Mouse (Mus musculus) heart, embryonic 11.5 days (tissue): ENCODE measurements around the gene Nme9. TPM values are rescaled to one million over a fixed set of nuclear protein-coding genes. Genes with fewer than 3 reads are reported as not detected.

Experiments
- ATAC-seq: fragments of 200-750 bp; cut with Nextera tagmentation; replicated peaks from 2 replicates; pipeline ENCODE4 v1.8.0; 2017; ENCODE audit warnings: moderate library complexity; ENCODE audit not compliant: insufficient number of reproducible peaks, low FRiP score, low TSS enrichment
- H3K27ac ChIP-seq: fragments of 300-500 bp; sonication (generic); 2 replicates; pipeline ENCODE4 v1.5.1; 2014; ENCODE audit warnings: mild to moderate bottlenecking, low read depth, low read length
- H3K27me3 ChIP-seq: fragments of 300-500 bp; sonication (generic); 2 replicates; pipeline ENCODE4 v1.6.1; 2014; ENCODE audit warnings: mild to moderate bottlenecking, low read length, mixed read lengths; ENCODE audit not compliant: control insufficient read depth, insufficient read depth
- H3K36me3 ChIP-seq: fragments of 300-500 bp; sonication (generic); 2 replicates; pipeline ENCODE4 v1.6.1; 2014; ENCODE audit warnings: mild to moderate bottlenecking, low read length, moderate library complexity, mixed read lengths; ENCODE audit not compliant: control insufficient read depth, insufficient read depth
- H3K4me1 ChIP-seq: fragments of 300-500 bp; sonication (generic); 2 replicates; pipeline ENCODE4 v1.6.1; 2014; ENCODE audit warnings: low read length; ENCODE audit not compliant: control insufficient read depth, insufficient read depth
- H3K4me2 ChIP-seq: fragments of 300-500 bp; sonication (generic); 2 replicates; pipeline ENCODE4 v1.6.1; 2014; ENCODE audit warnings: mild to moderate bottlenecking, moderate library complexity
- H3K4me3 ChIP-seq: fragments of 300-500 bp; sonication (generic); 2 replicates; pipeline ENCODE4 v1.5.1; 2014; ENCODE audit warnings: low read depth, low read length
- H3K9ac ChIP-seq: fragments of 300-500 bp; sonication (generic); 2 replicates; pipeline ENCODE4 v1.6.1; 2014; ENCODE audit warnings: mild to moderate bottlenecking, low read depth, low read length, moderate library complexity
- H3K9me3 ChIP-seq: fragments of 300-500 bp; sonication (generic); replicated peaks from 2 replicates; pipeline ENCODE4 v1.6.1; 2016; ENCODE audit warnings: low read length; ENCODE audit not compliant: control insufficient read depth
- WGBS: fragments of 180-500 bp; shearing (Covaris S2); extraction: QIAGEN DNeasy Blood & Tissue Kit; methylation state at CpG from one replicate; pipeline ENCODE4 v1.1.7; 2014; ENCODE audit not compliant: insufficient replicate concordance; 5-methylcytosine and 5-hydroxymethylcytosine counted together
- polyA plus RNA-seq: library from polyadenylated mRNA; unstranded; fragments of >200 nt; fragmentation: Nextera tagmentation; extraction: Ambion mirVana; gene quantifications from 2 replicates; pipeline ENCODE4 v1.2.1, GENCODE M21; 2014

The Nme9 gene
- polyA plus RNA-seq, 1 experiment from 2014 or later = 0.19 TPM

DNA sequence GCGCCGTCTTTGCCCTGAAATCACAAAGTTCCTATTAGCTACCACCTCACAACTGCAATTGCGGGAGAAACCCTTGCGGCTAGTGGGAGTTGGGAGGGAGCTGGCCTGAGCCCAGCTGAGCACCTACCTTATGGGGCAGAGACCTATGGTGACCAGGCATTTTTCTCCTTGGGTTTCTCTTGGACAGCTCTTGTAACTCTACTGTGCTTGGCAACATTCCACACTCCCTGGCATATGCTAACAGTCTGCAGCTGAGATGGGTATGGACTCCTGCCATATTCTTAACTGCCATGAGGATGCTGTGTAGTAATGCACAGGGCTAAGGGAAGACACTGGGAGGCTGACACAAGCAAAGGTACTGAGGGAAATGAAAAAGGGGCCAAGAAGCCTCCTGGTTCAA lies 29.5 kb downstream of the Nme9 start:
- 86% methylated on average over 4 of the region's 4 CpGs for WGBS
- H3K9ac ChIP-seq = no peak overlapping the region
- 0 out of 2 replicates have a peak, but pooled peaks cover 4% of the 10 kb centered on the region for H3K4me1 ChIP-seq
- no peak overlapping the region for H3K4me2 ChIP-seq
- H3K4me3 ChIP-seq = no peak overlapping the region
- H3K9me3 ChIP-seq = no peaks in the 10 kb centered on the region
- no peak for ATAC-seq
- peaks cover 3% of the 10 kb centered on the region; the same call in 1 of the 2 replicates for H3K36me3 ChIP-seq
- H3K27me3 ChIP-seq = no peaks in the 10 kb centered on the region
- no peak overlapping the region for H3K27ac ChIP-seq

GRCm38 (mm10) chr9:99483191-99483590 lies 31.9 kb downstream of the Nme9 start:
- H3K36me3 ChIP-seq = peaks cover 6% of the 10 kb centered on the region
- H3K9me3 ChIP-seq = no peaks in the 10 kb centered on the region
- H3K4me2 ChIP-seq = no peak overlapping the region
- no peak for ATAC-seq
- H3K4me1 ChIP-seq = 0 out of 2 replicates have a peak, but pooled peaks cover 4% of the 10 kb centered on the region
- 77% methylated on average over 4 of the region's 4 CpGs for WGBS
- H3K4me3 ChIP-seq = no peak overlapping the region
- no peak overlapping the region for H3K27ac ChIP-seq
- no peak overlapping the region for H3K9ac ChIP-seq
- no peaks in the 10 kb centered on the region for H3K27me3 ChIP-seq

GRCm38 (mm10) chr9:99484632-99485031 lies 33.4 kb downstream of the Nme9 start:
- peaks cover 9% of the 10 kb centered on the region for H3K36me3 ChIP-seq
- H3K9ac ChIP-seq = no peak overlapping the region
- H3K4me2 ChIP-seq = no peak overlapping the region
- no peak overlapping the region for H3K4me3 ChIP-seq
- H3K9me3 ChIP-seq = no peaks in the 10 kb centered on the region
- H3K4me1 ChIP-seq = no peaks in the 10 kb centered on the region
- ATAC-seq = no peak
- H3K27ac ChIP-seq = no peak overlapping the region
- no peaks in the 10 kb centered on the region for H3K27me3 ChIP-seq

- no peak for ATAC-seq
- H3K36me3 ChIP-seq = peaks cover 9% of the 10 kb centered on the region
These were observed 33.9 kb downstream of the Nme9 start for GRCm38 (mm10) chr9:99485144-99485543.

DNA sequence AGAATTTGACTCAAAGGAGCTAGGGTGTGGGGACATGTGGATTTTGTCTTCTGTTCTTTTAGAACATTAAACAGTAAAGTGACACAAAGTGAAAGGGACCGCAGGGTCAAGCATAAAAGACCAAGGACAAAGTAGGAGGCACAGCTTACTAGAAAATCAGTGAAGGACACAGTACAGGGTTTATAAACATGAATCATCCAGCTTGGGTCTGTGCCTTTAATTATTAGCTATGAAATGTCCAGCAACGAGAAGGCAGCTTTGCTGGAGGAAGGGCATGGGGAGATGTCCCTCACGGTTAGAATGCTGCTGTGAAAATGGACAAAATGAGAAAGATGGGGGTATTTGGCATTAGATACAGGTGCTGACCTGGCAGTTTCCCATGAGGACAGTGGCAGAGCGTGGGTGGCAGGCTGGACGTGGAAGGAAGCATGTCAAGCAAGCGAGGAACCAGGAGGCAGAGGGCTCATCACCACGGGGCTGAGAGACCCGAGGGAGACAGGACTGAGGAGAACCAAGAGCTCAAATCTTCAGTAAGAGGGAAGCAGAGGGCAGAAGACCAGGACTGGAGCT lies 35.9 kb downstream of the Nme9 start:
- 88% methylated on average over 8 of the region's 8 CpGs for WGBS
- Histone ChIP-seq H3K4me1 (no peaks in the 10 kb centered on the region), H3K4me2 (no peak overlapping the region), H3K9me3 (no peaks in the 10 kb centered on the region), H3K27ac (no peak overlapping the region), H3K36me3 (peaks cover 9% of the 10 kb centered on the region), H3K4me3 (no peak overlapping the region), H3K9ac (no peak overlapping the region), H3K27me3 (no peaks in the 10 kb centered on the region)
- no peak for ATAC-seq

More at GRCm38 (mm10) chr9:99485144-99485543, 33.9 kb downstream of the Nme9 start:
- Histone ChIP-seq H3K9ac (no peak overlapping the region), H3K4me3 (no peak overlapping the region), H3K27me3 (no peaks in the 10 kb centered on the region), H3K4me1 (no peaks in the 10 kb centered on the region), H3K27ac (no peak overlapping the region), H3K4me2 (no peak overlapping the region), H3K9me3 (no peaks in the 10 kb centered on the region)
- 90% methylated on average over 4 of the region's 4 CpGs for WGBS

DNA sequence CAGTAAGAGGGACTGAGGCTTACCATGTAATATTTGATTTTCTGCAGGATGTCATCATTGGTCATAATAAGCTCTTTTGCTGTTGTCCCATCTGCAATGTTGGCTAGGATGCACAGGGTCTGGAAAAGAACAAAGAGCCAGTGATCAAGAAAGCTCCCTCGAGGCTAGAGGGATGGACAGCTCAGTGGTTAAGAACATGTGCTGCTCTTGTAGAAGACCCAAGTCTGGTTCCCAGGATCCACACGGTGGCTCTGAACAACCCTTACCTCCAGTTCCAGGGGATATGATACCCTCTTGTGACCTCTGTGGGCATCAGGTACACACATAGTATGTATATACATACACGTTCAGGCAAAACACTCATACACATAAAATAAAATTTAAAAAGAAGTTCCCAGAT lies 36.6 kb downstream of the Nme9 start:
- H3K4me1 ChIP-seq = no peaks in the 10 kb centered on the region
- H3K4me3 ChIP-seq = no peak overlapping the region
- 82% methylated on average over 3 of the region's 3 CpGs for WGBS
- no peak overlapping the region for H3K9ac ChIP-seq
- no peaks in the 10 kb centered on the region for H3K27me3 ChIP-seq
- H3K9me3 ChIP-seq = no peaks in the 10 kb centered on the region
- H3K36me3 ChIP-seq = peaks cover 9% of the 10 kb centered on the region
- no peak overlapping the region for H3K4me2 ChIP-seq
- no peak overlapping the region for H3K27ac ChIP-seq
- no peak for ATAC-seq

DNA sequence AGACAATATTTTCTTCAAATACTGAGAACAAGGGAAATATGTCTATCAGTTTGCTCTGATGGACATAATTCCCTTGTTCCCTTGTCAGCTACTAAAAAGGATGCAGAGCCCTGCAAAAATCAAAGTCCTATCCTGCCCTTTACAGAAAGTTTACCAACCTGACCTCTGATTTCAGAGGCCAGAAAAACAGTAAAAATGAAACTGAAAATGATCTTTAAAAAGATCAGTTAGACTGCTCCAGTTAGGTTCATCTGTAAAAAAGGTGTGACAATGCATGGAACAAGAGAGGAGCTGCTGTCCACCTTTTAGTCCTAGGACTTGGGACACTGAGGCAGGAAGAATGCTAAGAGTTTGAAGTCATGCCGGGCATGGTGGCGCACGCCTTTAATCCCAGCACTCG lies 39.8 kb downstream of the Nme9 start:
- Histone ChIP-seq H3K4me3 (no peak overlapping the region), H3K27me3 (no peaks in the 10 kb centered on the region), H3K9ac (no peak overlapping the region), H3K36me3 (peaks cover 16% of the 10 kb centered on the region), H3K27ac (no peak overlapping the region), H3K4me2 (no peak overlapping the region), H3K9me3 (no peaks in the 10 kb centered on the region), H3K4me1 (no peaks in the 10 kb centered on the region)
- 96% methylated on average over 4 of the region's 4 CpGs for WGBS
- no peak for ATAC-seq

DNA sequence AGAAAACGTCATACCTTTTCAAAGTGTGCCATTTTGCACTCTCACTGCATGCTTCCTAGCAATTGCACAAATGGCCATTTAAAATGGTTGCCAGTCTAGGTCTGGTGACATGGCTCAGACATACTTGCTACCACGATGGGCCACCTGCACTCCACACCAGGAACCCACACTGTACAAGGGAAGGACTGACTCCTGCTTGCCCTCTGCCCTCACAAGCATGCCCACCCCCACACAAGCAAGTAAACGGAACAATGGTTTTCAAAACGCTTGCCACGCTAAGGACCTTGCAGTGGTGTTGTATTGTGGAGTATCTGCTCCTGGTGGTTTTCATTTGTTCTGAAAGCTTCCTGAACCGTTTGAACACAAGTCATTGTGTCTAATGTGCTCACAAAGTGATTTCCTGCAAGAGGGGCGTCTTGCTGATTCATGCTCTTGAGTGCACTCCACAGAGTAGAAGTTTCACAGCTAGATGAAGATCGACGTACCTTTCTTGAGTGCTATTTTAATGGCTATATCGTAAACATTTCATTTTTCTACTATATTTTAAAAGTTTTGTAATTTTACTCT lies 41.4 kb downstream of the Nme9 start:
- WGBS = 87% methylated on average over 10 of the region's 10 CpGs
- Histone ChIP-seq H3K4me1 (no peaks in the 10 kb centered on the region), H3K27ac (no peak overlapping the region), H3K27me3 (no peaks in the 10 kb centered on the region), H3K9me3 (no peaks in the 10 kb centered on the region), H3K36me3 (peaks cover 14% of the 10 kb centered on the region), H3K4me3 (no peak overlapping the region), H3K4me2 (no peak overlapping the region), H3K9ac (no peak overlapping the region)
- no peak for ATAC-seq

- Histone ChIP-seq H3K36me3 (peaks cover 10% of the 10 kb centered on the region), H3K27me3 (no peaks in the 10 kb centered on the region), H3K4me2 (no peak overlapping the region), H3K9ac (no peak overlapping the region), H3K9me3 (no peaks in the 10 kb centered on the region), H3K27ac (no peak overlapping the region), H3K4me1 (no peaks in the 10 kb centered on the region), H3K4me3 (no peak overlapping the region)
- ATAC-seq = no peak
- WGBS = 91% methylated on average over 4 of the region's 4 CpGs
These were observed 48.1 kb downstream of the Nme9 start for GRCm38 (mm10) chr9:99499336-99499735.
